Mouse (Mus musculus): ENCODE measurements at regions not wholly inside any gene's neighbourhood (a gene's known extent, or its start where the extent isn't known, plus 50 kb on each side); places are given as distances from the start of the nearest gene placed in this dataset.

GRCm38 (mm10) chr9:61283311-61283710 lies 88.9 kb upstream of the Tle3 start:
- TF ChIP-seq CTCF (IDR thresholded peaks at IDR 0.05; ENCODE audit: extremely low read depth, insufficient read depth, low read length) (no peak), POLR2A (IDR thresholded peaks at IDR 0.05; ENCODE audit: extremely low read depth, insufficient read depth, low read length) (no peak)
